Mouse (Mus musculus) CH12.LX (cell line): ENCODE results near the gene Polr3gl. TPM values are rescaled to one million over a fixed set of nuclear protein-coding genes. Genes with fewer than 3 reads are reported as not detected.

Source experiments
- DNase-seq: peaks from one replicate; pipeline ENCODE4 v3.0.0-alpha.2; 2013; ENCODE audit errors: extremely low read depth
- H3K27ac ChIP-seq: 2 replicates; pipeline ENCODE4 v1.5.1; 2012; ENCODE audit warnings: low read depth, mild to moderate bottlenecking, control low read depth, moderate library complexity; ENCODE audit not compliant: insufficient read depth
- H3K27me3 ChIP-seq: replicated peaks from 2 replicates; pipeline ENCODE3; 2012; ENCODE audit warnings: inconsistent platforms
- H3K36me3 ChIP-seq, 2 experiments: replicated peaks in 1 of 2; 2 replicates each; pipeline versions ENCODE3 to v1.6.1; 2012; ENCODE audit warnings: inconsistent platforms in 1 of 2, low read length in 1 of 2, mild to moderate bottlenecking in 1 of 2, mixed read lengths in 1 of 2, moderate library complexity in 1 of 2; ENCODE audit not compliant: control insufficient read depth in 1 of 2, insufficient read depth in 1 of 2
- H3K4me1 ChIP-seq, 2 experiments: 2 replicates each; pipeline ENCODE4 v1.6.1; 2012; ENCODE audit warnings: inconsistent platforms in 1 of 2, moderate library complexity in 1 of 2; ENCODE audit not compliant: insufficient read depth in 2 of 2, control insufficient read depth in 1 of 2
- H3K4me2 ChIP-seq: 2 replicates; pipeline ENCODE4 v1.6.1; 2012; ENCODE audit warnings: low read depth, mild to moderate bottlenecking, control low read depth; ENCODE audit not compliant: poor library complexity, insufficient read depth, severe bottlenecking
- H3K4me3 ChIP-seq, 3 experiments: fragments of 150-350 bp in 1 of 3; sonication (generic) in 1 of 3; replicated peaks in 1 of 3; 2 replicates each; pipeline versions ENCODE3 to v1.5.1; 2011 to 2012; ENCODE audit warnings: low read depth in 2 of 3, low read length in 2 of 3, mild to moderate bottlenecking in 2 of 3, moderate library complexity in 2 of 3, control low read depth in 1 of 3, improper control_type of control experiment in 1 of 3, inconsistent platforms in 1 of 3, mixed read lengths in 1 of 3; ENCODE audit not compliant: poor library complexity in 1 of 3
- H3K79me2 ChIP-seq: replicated peaks from 2 replicates; pipeline ENCODE4 v1.6.1; 2012; ENCODE audit warnings: mild to moderate bottlenecking, moderate library complexity; ENCODE audit not compliant: control insufficient read depth, poor library complexity, insufficient read depth, severe bottlenecking; ENCODE audit errors: extremely low read depth
- H3K9ac ChIP-seq: 2 replicates; pipeline ENCODE4 v1.6.1; 2012; ENCODE audit warnings: low read depth, mild to moderate bottlenecking, control low read depth, moderate library complexity; ENCODE audit not compliant: insufficient read depth
- H3K9me3 ChIP-seq: replicated peaks from 2 replicates; pipeline ENCODE3; 2012; ENCODE audit warnings: low read length, inconsistent platforms, mixed read lengths
- CHD1 ChIP-seq: IDR thresholded peaks from 2 replicates; pipeline ENCODE4 v1.6.1; 2012; ENCODE audit warnings: low read depth, low read length, improper control_type of control experiment, inconsistent platforms
- CHD2 ChIP-seq: IDR thresholded peaks from 2 replicates; pipeline ENCODE4 v1.6.1; 2011; ENCODE audit warnings: low read length, improper control_type of control experiment
- CTCF ChIP-seq, 2 experiments: IDR thresholded peaks in 1 of 2; conservative IDR thresholded peaks in 1 of 2; 2 replicates each; pipeline ENCODE4 v1.5.1; 2011 to 2012; ENCODE audit warnings: low read depth in 2 of 2, low read length in 2 of 2, improper control_type of control experiment in 1 of 2, inconsistent platforms in 1 of 2, mild to moderate bottlenecking in 1 of 2, moderate library complexity in 1 of 2
- ELF1 ChIP-seq: IDR thresholded peaks from 2 replicates; pipeline ENCODE4 v1.6.1; 2014; ENCODE audit warnings: low read depth, mild to moderate bottlenecking, inconsistent platforms, low read length, improper control_type of control experiment
- EP300 ChIP-seq: IDR thresholded peaks from 2 replicates; pipeline ENCODE4 v1.6.1; 2011; ENCODE audit warnings: low read length, improper control_type of control experiment
- ETS1 ChIP-seq: conservative IDR thresholded peaks from 2 replicates; pipeline ENCODE4 v1.6.1; 2012; ENCODE audit warnings: low read depth, mild to moderate bottlenecking, inconsistent platforms, low read length, improper control_type of control experiment, moderate library complexity
- GABPA ChIP-seq: IDR thresholded peaks from 2 replicates; pipeline ENCODE4 v1.6.1; 2012; ENCODE audit warnings: low read depth, low read length, improper control_type of control experiment, inconsistent platforms; ENCODE audit not compliant: insufficient replicate concordance
- HCFC1 ChIP-seq: IDR thresholded peaks from 2 replicates; pipeline ENCODE4 v1.6.1; 2012; ENCODE audit warnings: low read depth, mild to moderate bottlenecking, inconsistent platforms, low read length, improper control_type of control experiment
- IRF4 ChIP-seq: IDR thresholded peaks from 2 replicates; pipeline ENCODE4 v1.6.1; 2014; ENCODE audit warnings: low read depth, mild to moderate bottlenecking, inconsistent platforms, low read length, improper control_type of control experiment
- JUN ChIP-seq: IDR thresholded peaks from 2 replicates; pipeline ENCODE4 v1.6.1; 2011; ENCODE audit warnings: low read depth, mild to moderate bottlenecking, low read length, improper control_type of control experiment, moderate library complexity; ENCODE audit not compliant: insufficient read depth
- JUND ChIP-seq: conservative IDR thresholded peaks from 2 replicates; pipeline ENCODE4 v1.6.1; 2011; ENCODE audit warnings: low read depth, low read length, improper control_type of control experiment
- KAT2A ChIP-seq: IDR thresholded peaks from 2 replicates; pipeline ENCODE4 v1.6.1; 2012; ENCODE audit warnings: low read length, improper control_type of control experiment, inconsistent platforms; ENCODE audit not compliant: insufficient replicate concordance
- MAX ChIP-seq: IDR thresholded peaks from 2 replicates; pipeline ENCODE4 v1.6.1; 2011; ENCODE audit warnings: low read length, improper control_type of control experiment
- MAZ ChIP-seq: IDR thresholded peaks from 2 replicates; pipeline ENCODE4 v1.6.1; 2012; ENCODE audit warnings: low read depth, mild to moderate bottlenecking, inconsistent platforms, low read length, improper control_type of control experiment, moderate library complexity
- MEF2A ChIP-seq: IDR thresholded peaks from 2 replicates; pipeline ENCODE4 v1.6.1; 2014; ENCODE audit warnings: low read depth, mild to moderate bottlenecking, inconsistent platforms, low read length, improper control_type of control experiment, borderline replicate concordance
- MXI1 ChIP-seq: IDR thresholded peaks from 2 replicates; pipeline ENCODE4 v1.6.1; 2011; ENCODE audit warnings: mild to moderate bottlenecking, low read depth, low read length, improper control_type of control experiment
- MYC ChIP-seq: IDR thresholded peaks from 2 replicates; pipeline ENCODE4 v1.6.1; 2011; ENCODE audit warnings: low read depth, mild to moderate bottlenecking, improper control_type of control experiment, low read length
- NRF1 ChIP-seq: IDR thresholded peaks from 2 replicates; pipeline ENCODE4 v1.6.1; 2014; ENCODE audit warnings: low read depth, mild to moderate bottlenecking, inconsistent platforms, low read length, improper control_type of control experiment, moderate library complexity
- POLR2A ChIP-seq: IDR thresholded peaks from 2 replicates; pipeline ENCODE4 v1.6.1; 2011; ENCODE audit warnings: low read depth, mild to moderate bottlenecking, improper control_type of control experiment, low read length
- POLR2AphosphoS2 ChIP-seq: IDR thresholded peaks from 2 replicates; pipeline ENCODE4 v1.6.1; 2011; ENCODE audit warnings: low read depth, low read length, improper control_type of control experiment
- RAD21 ChIP-seq: IDR thresholded peaks from 2 replicates; pipeline ENCODE4 v1.6.1; 2011; ENCODE audit warnings: low read depth, mild to moderate bottlenecking, low read length, improper control_type of control experiment, moderate library complexity
- SMC3 ChIP-seq: IDR thresholded peaks from 2 replicates; pipeline ENCODE4 v1.6.1; 2011; ENCODE audit warnings: low read depth, low read length, improper control_type of control experiment
- TBP ChIP-seq: conservative IDR thresholded peaks from 2 replicates; pipeline ENCODE4 v1.6.1; 2011; ENCODE audit warnings: low read depth, low read length, improper control_type of control experiment
- TCF12 ChIP-seq: IDR thresholded peaks from 2 replicates; pipeline ENCODE4 v1.6.1; 2014; ENCODE audit warnings: low read depth, mild to moderate bottlenecking, inconsistent platforms, low read length, improper control_type of control experiment
- UBTF ChIP-seq: IDR thresholded peaks from 2 replicates; pipeline ENCODE4 v1.6.1; 2012; ENCODE audit warnings: low read depth, mild to moderate bottlenecking, inconsistent platforms, low read length, improper control_type of control experiment, moderate library complexity
- USF1 ChIP-seq: IDR thresholded peaks from 2 replicates; pipeline ENCODE4 v1.6.1; 2014; ENCODE audit warnings: low read depth, mild to moderate bottlenecking, inconsistent platforms, low read length, improper control_type of control experiment
- USF2 ChIP-seq: conservative IDR thresholded peaks from 2 replicates; pipeline ENCODE4 v1.6.1; 2011; ENCODE audit warnings: low read depth, low read length, improper control_type of control experiment
- ZC3H11A ChIP-seq: IDR thresholded peaks from 2 replicates; pipeline ENCODE4 v1.6.1; 2012; ENCODE audit warnings: low read depth, mild to moderate bottlenecking, inconsistent platforms, low read length, improper control_type of control experiment
- ZKSCAN1 ChIP-seq: IDR thresholded peaks from 2 replicates; pipeline ENCODE4 v1.6.1; 2012; ENCODE audit warnings: low read depth, inconsistent platforms, low read length, improper control_type of control experiment, borderline replicate concordance
- ZMIZ1 ChIP-seq: IDR thresholded peaks from 2 replicates; pipeline ENCODE4 v1.6.1; 2012; ENCODE audit warnings: low read depth, mild to moderate bottlenecking, inconsistent platforms, low read length, improper control_type of control experiment
- ZNF384 ChIP-seq: IDR thresholded peaks from 2 replicates; pipeline ENCODE4 v1.6.1; 2012; ENCODE audit warnings: low read depth, low read length, improper control_type of control experiment, inconsistent platforms
- dilution Hi-C: fragments of 300-500 bp; cut with MboI; formaldehyde crosslinking; loops from 2 replicates; pipeline ENCODE4 v1.14.3; 2020; ENCODE audit warnings: low sequenced_read_pairs; ENCODE audit not compliant: extremely low pct_unique_long_range_greater_than_20kb, extremely low pct_ligation_motif_present
- in situ Hi-C: fragments of 300-500 bp; cut with MboI; formaldehyde crosslinking; loops from 3 replicates; pipeline ENCODE4 v1.14.3; 2019; ENCODE audit warnings: low sequenced_read_pairs, low pct_ligation_motif_present, low pct_unique_long_range_greater_than_20kb, mixed read lengths
- polyA plus RNA-seq: library from polyadenylated mRNA; unstranded; fragments of >175 nt; gene quantifications from 2 replicates; pipeline ENCODE4 v1.2.1, GENCODE M21; 2012; ENCODE audit warnings: low read depth; ENCODE audit not compliant: insufficient read length
- total RNA-seq, 2 experiments: library from RNA; depleted of rRNA; stranded (reverse); fragments of 300-350 nt in 1 of 2; fragments of >200 nt in 1 of 2; gene quantifications; 2 replicates each; pipeline ENCODE4 v1.2.3; 2012 to 2014

Gene Polr3gl
- total and polyA plus RNA-seq, 3 experiments: 13.7 to 18.8 (median 15.7) TPM

GRCm38 (mm10) chr3:96551890-96552289, 42.1 kb downstream of the Polr3gl start:
- no peak for TF ChIP-seq MAX
- no peak for TF ChIP-seq HCFC1
- no peak for TF ChIP-seq JUN
- no peak for TF ChIP-seq RAD21
- no peak for TF ChIP-seq GABPA
- no peak for TF ChIP-seq JUND
- TF ChIP-seq POLR2A: no peak
- DNase-seq: no peak
- Histone ChIP-seq H3K9me3 (no peaks in the 10 kb centered on the region), H3K9ac (0 out of 2 replicates have a peak overlapping the region, but pooled peaks have one; percentile 25), H3K79me2 (no peaks in the 10 kb centered on the region), H3K27me3 (no peaks in the 10 kb centered on the region), H3K27ac (no peak overlapping the region), H3K4me3 (no peak overlapping the region), H3K4me2 (no peak overlapping the region), H3K36me3 (no peaks in the 10 kb centered on the region), H3K4me1 (peaks cover 15 to 53% of the 10 kb centered on the region in 2 experiments)
- dilution Hi-C loops (no loop called here), in situ Hi-C loops (no loop called here)

GRCm38 (mm10) chr3:96551203-96551602, 42.8 kb downstream of the Polr3gl start:
- dilution Hi-C loops: no loop called here
- Histone ChIP-seq H3K79me2 (no peaks in the 10 kb centered on the region), H3K36me3 (no peaks in the 10 kb centered on the region), H3K4me1 (peaks cover 15 to 51% of the 10 kb centered on the region in 2 experiments), H3K9ac (peak overlapping the region; percentile 34; the same call in 1 of the 2 replicates), H3K27ac (no peak overlapping the region), H3K27me3 (no peaks in the 10 kb centered on the region), H3K4me2 (peak overlapping the region; percentile 59), H3K4me3 (no peak overlapping the region), H3K9me3 (no peaks in the 10 kb centered on the region)
- DNase-seq: peak; percentile 75
- in situ Hi-C loops: no loop called here
- TF ChIP-seq CTCF (conservative IDR thresholded peaks at IDR 0.05 in 1 of 2, IDR thresholded peaks at IDR 0.05 in 1 of 2; ENCODE audit: low read depth in 2 of 2, low read length in 2 of 2) (peak in 1 of 2 experiments; percentile 87; a peak in 2 of 4 replicates), MEF2A (peak; percentile 49; the same call in 1 of the 2 replicates), ZC3H11A (peak; percentile 23; the same call in 1 of the 2 replicates), SMC3 (peak; percentile 94), TCF12 (no peak), ZNF384 (peak; percentile 22; the same call in 1 of the 2 replicates), CHD1 (peak; percentile 53; the same call in 1 of the 2 replicates), ZMIZ1 (no peak), JUN (no peak), GABPA (no peak), ETS1 (peak; percentile 27; the same call in 1 of the 2 replicates), USF2 (no peak), MAZ (0 out of 2 replicates have a peak, but pooled peaks have one; percentile 53), JUND (no peak; the same call in 1 of the 2 replicates), RAD21 (peak; percentile 75), NRF1 (no peak), POLR2AphosphoS2 (no peak), ZKSCAN1 (no peak), UBTF (0 out of 2 replicates have a peak, but pooled peaks have one; percentile 41), TBP (0 out of 2 replicates have a peak, but pooled peaks have one; percentile 40), USF1 (no peak), MYC (peak; percentile 51; the same call in 1 of the 2 replicates), CHD2 (0 out of 2 replicates have a peak, but pooled peaks have one; percentile 33), KAT2A (no peak), MXI1 (0 out of 2 replicates have a peak, but pooled peaks have one; percentile 57), EP300 (0 out of 2 replicates have a peak, but pooled peaks have one; percentile 30), HCFC1 (no peak), ELF1 (0 out of 2 replicates have a peak, but pooled peaks have one; percentile 14), IRF4 (0 out of 2 replicates have a peak, but pooled peaks have one; percentile 37)
